Mouse (Mus musculus): Measurements from ENCODE around the gene Ptp4a2. TPM values are rescaled to one million over a fixed set of nuclear protein-coding genes. Genes with fewer than 3 reads are reported as not detected.
A peak's percentile ranks its signal among the peaks of the same experiment; 100 is the strongest.

Gene Ptp4a2
- polyA plus RNA-seq, 1 experiment: 138 TPM

GRCm38 (mm10) chr4:129803368-129803767 is 7.7 kb upstream of the Ptp4a2 start:
- Histone ChIP-seq H3K4me2 (ENCODE audit: low read depth) (no peak overlapping the region), H3K27me3 (ENCODE audit: control insufficient read depth, insufficient read depth, insufficient read length) (no peaks in the 10 kb centered on the region), H3ac (ENCODE audit: control insufficient read depth, insufficient read length) (no peak overlapping the region), H3K4me3 (no peak overlapping the region), H3K36me3 (ENCODE audit: control insufficient read depth, insufficient read depth) (no peaks in the 10 kb centered on the region), H3K79me2 (ENCODE audit: control insufficient read depth, insufficient read depth) (no peaks in the 10 kb centered on the region)
- TF ChIP-seq MYOG (IDR thresholded peaks at IDR 0.05; ENCODE audit: control insufficient read depth in 1 of 3, insufficient read depth in 1 of 3, insufficient read length in 2 of 3, low read depth in 2 of 3) (no peak), POLR2A (IDR thresholded peaks at IDR 0.05; ENCODE audit: insufficient read length, low read depth) (no peak), TCF12 (IDR thresholded peaks at IDR 0.05; ENCODE audit: insufficient read depth, poor library complexity, severe bottlenecking) (no peak), CEBPB (IDR thresholded peaks at IDR 0.05; ENCODE audit: insufficient read depth, poor library complexity, severe bottlenecking) (no peak), E2F4 (IDR thresholded peaks at IDR 0.05; ENCODE audit: insufficient read depth) (no peak), REST (IDR thresholded peaks at IDR 0.05; ENCODE audit: insufficient read depth, insufficient read length) (no peak), TCF3 (IDR thresholded peaks at IDR 0.05; ENCODE audit: insufficient read length, low read depth) (no peak), SRF (IDR thresholded peaks at IDR 0.05; ENCODE audit: control insufficient read depth, insufficient read length, low read depth) (no peak), POLR2AphosphoS2 (IDR thresholded peaks at IDR 0.05; ENCODE audit: insufficient read length, low read depth) (no peak), USF1 (IDR thresholded peaks at IDR 0.05; ENCODE audit: low read depth) (no peak), MAX (IDR thresholded peaks at IDR 0.05; ENCODE audit: low read depth) (no peak), MYOD1 (IDR thresholded peaks at IDR 0.05; ENCODE audit: control insufficient read depth in 1 of 3, insufficient read length in 2 of 3, low read depth in 2 of 3) (no peak)

- no peak overlapping the region for H3ac ChIP-seq (ENCODE audit: control insufficient read depth, insufficient read length)
- no peak overlapping the region for H3K4me2 ChIP-seq (ENCODE audit: low read depth)
- no peaks in the 10 kb centered on the region for H3K27me3 ChIP-seq (ENCODE audit: control insufficient read depth, insufficient read depth, insufficient read length)
- no peak overlapping the region for H3K4me3 ChIP-seq
- no peak for TF ChIP-seq E2F4 (IDR thresholded peaks at IDR 0.05; ENCODE audit: insufficient read depth)
- no peak for TF ChIP-seq MAX (IDR thresholded peaks at IDR 0.05; ENCODE audit: low read depth)
- no peak for TF ChIP-seq MYOD1 (IDR thresholded peaks at IDR 0.05; ENCODE audit: control insufficient read depth in 1 of 3, insufficient read length in 2 of 3, low read depth in 2 of 3)
- TF ChIP-seq TCF12 (IDR thresholded peaks at IDR 0.05; ENCODE audit: insufficient read depth, poor library complexity, severe bottlenecking): no peak
- TF ChIP-seq CEBPB (IDR thresholded peaks at IDR 0.05; ENCODE audit: insufficient read depth, poor library complexity, severe bottlenecking): no peak
- TF ChIP-seq REST (IDR thresholded peaks at IDR 0.05; ENCODE audit: insufficient read depth, insufficient read length): no peak
- no peak for TF ChIP-seq MYOG (IDR thresholded peaks at IDR 0.05; ENCODE audit: control insufficient read depth in 1 of 3, insufficient read depth in 1 of 3, insufficient read length in 2 of 3, low read depth in 2 of 3)
- no peak for TF ChIP-seq TCF3 (IDR thresholded peaks at IDR 0.05; ENCODE audit: insufficient read length, low read depth)
- no peak for TF ChIP-seq SRF (IDR thresholded peaks at IDR 0.05; ENCODE audit: control insufficient read depth, insufficient read length, low read depth)
- TF ChIP-seq POLR2AphosphoS2 (IDR thresholded peaks at IDR 0.05; ENCODE audit: insufficient read length, low read depth): no peak
- TF ChIP-seq USF1 (IDR thresholded peaks at IDR 0.05; ENCODE audit: low read depth): no peak
- TF ChIP-seq POLR2A (IDR thresholded peaks at IDR 0.05; ENCODE audit: insufficient read length, low read depth): no peak
- no peaks in the 10 kb centered on the region for H3K36me3 ChIP-seq (ENCODE audit: control insufficient read depth, insufficient read depth)
- H3K79me2 ChIP-seq (ENCODE audit: control insufficient read depth, insufficient read depth): no peaks in the 10 kb centered on the region
These were observed 6.0 kb upstream of the Ptp4a2 start for GRCm38 (mm10) chr4:129805059-129805458.

GRCm38 (mm10) chr4:129811605-129812468 is 818 bp downstream of the Ptp4a2 start:
- no peaks in the 10 kb centered on the region for H3K36me3 ChIP-seq (ENCODE audit: control insufficient read depth, insufficient read depth)
- no peaks in the 10 kb centered on the region for H3K79me2 ChIP-seq (ENCODE audit: control insufficient read depth, insufficient read depth)
- peak overlapping the region; percentile 91 for H3K4me2 ChIP-seq (ENCODE audit: low read depth)
- TF ChIP-seq POLR2AphosphoS2 (IDR thresholded peaks at IDR 0.05; ENCODE audit: insufficient read length, low read depth): no peak
- no peak for TF ChIP-seq SRF (IDR thresholded peaks at IDR 0.05; ENCODE audit: control insufficient read depth, insufficient read length, low read depth)
- TF ChIP-seq CEBPB (IDR thresholded peaks at IDR 0.05; ENCODE audit: insufficient read depth, poor library complexity, severe bottlenecking): peak; percentile 38; the same call in 1 of the 2 replicates
- no peak for TF ChIP-seq TCF12 (IDR thresholded peaks at IDR 0.05; ENCODE audit: insufficient read depth, poor library complexity, severe bottlenecking)
- peak; percentile 49 to 81 (median 51) for TF ChIP-seq MYOD1 (IDR thresholded peaks at IDR 0.05; ENCODE audit: control insufficient read depth in 1 of 3, insufficient read length in 2 of 3, low read depth in 2 of 3)
- no peak for TF ChIP-seq POLR2A (IDR thresholded peaks at IDR 0.05; ENCODE audit: insufficient read length, low read depth)
- no peak for TF ChIP-seq USF1 (IDR thresholded peaks at IDR 0.05; ENCODE audit: low read depth)
- peak in 2 of 3 experiments; percentile 49 to 78 for TF ChIP-seq MYOG (IDR thresholded peaks at IDR 0.05; ENCODE audit: control insufficient read depth in 1 of 3, insufficient read depth in 1 of 3, insufficient read length in 2 of 3, low read depth in 2 of 3)
- TF ChIP-seq MAX (IDR thresholded peaks at IDR 0.05; ENCODE audit: low read depth): no peak
- TF ChIP-seq REST (IDR thresholded peaks at IDR 0.05; ENCODE audit: insufficient read depth, insufficient read length): no peak
- TF ChIP-seq E2F4 (IDR thresholded peaks at IDR 0.05; ENCODE audit: insufficient read depth): no peak
- TF ChIP-seq TCF3 (IDR thresholded peaks at IDR 0.05; ENCODE audit: insufficient read length, low read depth): no peak
- no peak overlapping the region for H3ac ChIP-seq (ENCODE audit: control insufficient read depth, insufficient read length)
- peak overlapping the region; percentile 10 for H3K4me3 ChIP-seq
- no peaks in the 10 kb centered on the region for H3K27me3 ChIP-seq (ENCODE audit: control insufficient read depth, insufficient read depth, insufficient read length)

- Histone ChIP-seq H3K79me2 (ENCODE audit: control insufficient read depth, insufficient read depth) (peaks cover 22% of the 10 kb centered on the region), H3K4me3 (no peak overlapping the region), H3K36me3 (ENCODE audit: control insufficient read depth, insufficient read depth) (no peaks in the 10 kb centered on the region), H3ac (ENCODE audit: control insufficient read depth, insufficient read length) (no peak overlapping the region), H3K4me2 (ENCODE audit: low read depth) (peak overlapping the region; percentile 89), H3K27me3 (ENCODE audit: control insufficient read depth, insufficient read depth, insufficient read length) (no peaks in the 10 kb centered on the region)
- TF ChIP-seq TCF3 (IDR thresholded peaks at IDR 0.05; ENCODE audit: insufficient read length, low read depth) (no peak), POLR2AphosphoS2 (IDR thresholded peaks at IDR 0.05; ENCODE audit: insufficient read length, low read depth) (no peak), TCF12 (IDR thresholded peaks at IDR 0.05; ENCODE audit: insufficient read depth, poor library complexity, severe bottlenecking) (no peak)
These were observed 6.6 kb downstream of the Ptp4a2 start for GRCm38 (mm10) chr4:129817591-129817990.
